Mouse (Mus musculus): ENCODE data around the gene Ltbp3.

Ltbp3 gene

DNA sequence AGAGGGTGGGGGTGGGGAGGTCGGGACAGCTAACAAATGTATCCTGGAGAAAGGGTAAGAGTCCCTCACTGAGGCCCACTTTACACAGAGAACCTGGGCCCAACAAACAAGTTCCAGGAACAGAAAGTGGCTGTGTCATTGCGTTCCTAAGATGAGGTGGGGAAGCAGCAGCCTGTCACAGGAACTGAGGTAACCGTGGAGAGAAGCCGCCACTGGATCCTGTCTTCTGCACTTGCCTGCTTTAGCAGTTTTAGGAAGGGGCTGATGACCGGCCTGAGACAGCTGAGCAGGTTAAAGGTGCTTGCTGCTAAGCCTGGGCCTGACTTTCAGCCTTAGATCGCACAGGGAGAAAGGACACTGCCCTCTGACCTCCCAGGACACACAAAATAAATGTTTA is 66.1 kb downstream of the Ltbp3 start:
- DNase-seq (ENCODE audit: low spot score): peak; percentile 38

DNA sequence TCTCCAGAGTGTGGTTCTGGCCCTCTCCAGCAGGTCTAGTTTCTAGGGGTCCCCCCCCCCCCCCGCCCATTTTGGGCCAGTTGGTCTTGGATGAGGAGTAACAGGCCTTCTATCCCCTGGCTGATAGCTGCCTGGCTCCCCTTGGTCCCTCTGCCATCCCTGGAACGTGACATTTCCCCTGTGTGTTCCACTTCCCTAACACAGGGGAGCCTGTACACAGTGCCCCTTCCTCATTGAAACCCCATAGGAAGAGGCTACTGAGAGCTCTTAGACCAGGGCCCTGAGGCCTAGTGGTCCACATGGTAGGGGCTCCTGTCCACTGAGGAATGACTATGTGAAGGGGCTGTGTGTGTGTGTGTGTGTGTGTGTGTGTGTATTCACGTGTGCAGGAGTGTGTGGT is 67.0 kb downstream of the Ltbp3 start:
- no peak for DNase-seq (ENCODE audit: low spot score)

Data from embryo, embryonic 10 days (tissue).